Mouse (Mus musculus): ENCODE measurements around the gene Pi16. TPM values are rescaled to one million over a fixed set of nuclear protein-coding genes. Genes with fewer than 3 reads are reported as not detected.
A peak's percentile ranks its signal among the peaks of the same experiment; 100 is the strongest.

The Pi16 gene
- polyA plus RNA-seq, 1 experiment from 2014 or later, result 0.34 TPM

DNA sequence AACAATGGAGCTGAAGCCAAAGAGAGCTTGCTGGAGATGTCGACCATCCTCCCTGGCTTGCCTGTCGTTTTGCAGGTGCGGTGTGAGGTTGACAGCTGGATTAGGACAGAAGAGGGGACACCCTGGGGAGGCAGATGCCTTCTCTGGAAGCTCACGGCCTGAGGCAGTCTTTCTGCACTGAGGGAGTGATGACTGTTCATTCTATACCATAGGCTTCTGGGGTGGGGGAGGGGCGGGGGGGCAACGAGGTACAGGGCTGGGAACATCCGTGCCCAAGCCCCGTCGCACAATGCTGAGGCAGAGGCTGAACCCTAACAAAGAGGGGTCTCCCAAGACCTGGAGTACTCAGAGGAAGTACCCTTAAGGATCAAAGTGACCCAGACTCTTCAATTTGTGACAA, 39.4 kb downstream of the Pi16 start:
- 23% methylated on average over 9 of the region's 9 CpGs for WGBS
- peak overlapping the region; percentile 42 for H3K4me3 ChIP-seq
- peaks cover 40% of the 10 kb centered on the region for H3K4me1 ChIP-seq
- H3K27ac ChIP-seq, result peak overlapping the region; percentile 81
- no peaks in the 10 kb centered on the region for H3K9me3 ChIP-seq (replicated peaks)
- no peaks in the 10 kb centered on the region for H3K27me3 ChIP-seq (ENCODE audit: low read depth, poor library complexity, severe bottlenecking)
- DNase-seq (ENCODE audit: low spot score), result no peak
- H3K36me3 ChIP-seq, result no peaks in the 10 kb centered on the region

DNA sequence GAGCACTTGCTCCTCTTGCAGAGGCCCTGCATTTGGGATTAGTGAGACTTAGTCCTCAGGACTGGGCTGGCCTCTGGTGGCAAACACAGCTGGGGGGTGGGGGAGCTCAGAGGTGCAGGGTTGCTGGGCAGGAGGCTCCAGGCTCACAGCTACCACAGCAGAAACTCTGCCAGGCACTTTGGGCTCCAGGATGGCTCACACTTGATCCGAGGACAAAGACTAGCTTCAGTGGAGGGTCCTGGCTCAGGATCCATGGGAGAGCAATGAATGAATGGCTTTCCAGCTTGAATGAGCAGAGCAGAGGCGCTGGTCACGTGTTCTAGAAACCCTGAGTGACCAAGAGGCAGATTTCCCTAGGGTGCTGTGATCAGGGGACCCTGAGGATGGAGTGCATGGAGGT, 41.4 kb downstream of the Pi16 start:
- Histone ChIP-seq H3K9me3 (replicated peaks) (no peaks in the 10 kb centered on the region), H3K27me3 (ENCODE audit: low read depth, poor library complexity, severe bottlenecking) (no peaks in the 10 kb centered on the region), H3K4me3 (no peak overlapping the region), H3K4me1 (peaks cover 40% of the 10 kb centered on the region), H3K36me3 (no peaks in the 10 kb centered on the region), H3K27ac (no peak overlapping the region)
- DNase-seq (ENCODE audit: low spot score), result no peak
- 64% methylated on average over 3 of the region's 3 CpGs for WGBS

DNA sequence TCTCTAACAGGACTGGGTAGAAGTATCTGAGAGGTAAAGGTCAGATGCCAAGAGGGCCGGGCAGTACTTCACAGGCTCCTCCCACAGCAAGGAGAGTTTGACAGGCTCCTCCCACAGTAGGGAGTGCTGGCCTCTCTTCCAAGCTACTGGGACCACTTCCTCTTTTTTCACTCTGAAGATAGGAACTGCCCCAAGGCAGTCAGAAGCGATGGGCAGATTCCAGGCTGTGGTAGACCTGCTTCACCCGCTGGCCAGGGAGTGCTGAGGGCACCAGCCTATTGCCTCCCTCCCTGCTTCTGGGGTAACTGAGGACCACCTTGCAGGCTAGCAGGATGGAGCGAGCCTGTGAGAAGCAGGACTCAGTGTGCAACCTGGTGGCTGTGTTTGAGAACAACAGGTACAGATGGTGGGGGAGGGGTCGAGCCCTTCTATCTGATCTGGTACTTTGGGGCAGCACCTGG, 43.3 kb downstream of the Pi16 start, which contains the start of gene Fgd2:
Gene Fgd2 (plus strand): TSS at position 154 of the 461 bp plus-strand sequence.
- no peak within 1 kb of the TSS for H3K4me3 ChIP-seq
- peaks cover 31% of the 10 kb centered on the region for H3K4me1 ChIP-seq
- H3K27me3 ChIP-seq (ENCODE audit: low read depth, poor library complexity, severe bottlenecking), result no peaks in the 10 kb centered on the region
- H3K27ac ChIP-seq, result 0 out of 2 replicates have a peak within 1 kb of the TSS, but pooled peaks have one; percentile 27
- no peak for DNase-seq (ENCODE audit: low spot score)
- 24% methylated on average over 5 of the region's 5 CpGs for WGBS
- H3K9me3 ChIP-seq (replicated peaks), result no peaks in the 10 kb centered on the region
- H3K36me3 ChIP-seq, result no peaks in the 10 kb centered on the region

DNA sequence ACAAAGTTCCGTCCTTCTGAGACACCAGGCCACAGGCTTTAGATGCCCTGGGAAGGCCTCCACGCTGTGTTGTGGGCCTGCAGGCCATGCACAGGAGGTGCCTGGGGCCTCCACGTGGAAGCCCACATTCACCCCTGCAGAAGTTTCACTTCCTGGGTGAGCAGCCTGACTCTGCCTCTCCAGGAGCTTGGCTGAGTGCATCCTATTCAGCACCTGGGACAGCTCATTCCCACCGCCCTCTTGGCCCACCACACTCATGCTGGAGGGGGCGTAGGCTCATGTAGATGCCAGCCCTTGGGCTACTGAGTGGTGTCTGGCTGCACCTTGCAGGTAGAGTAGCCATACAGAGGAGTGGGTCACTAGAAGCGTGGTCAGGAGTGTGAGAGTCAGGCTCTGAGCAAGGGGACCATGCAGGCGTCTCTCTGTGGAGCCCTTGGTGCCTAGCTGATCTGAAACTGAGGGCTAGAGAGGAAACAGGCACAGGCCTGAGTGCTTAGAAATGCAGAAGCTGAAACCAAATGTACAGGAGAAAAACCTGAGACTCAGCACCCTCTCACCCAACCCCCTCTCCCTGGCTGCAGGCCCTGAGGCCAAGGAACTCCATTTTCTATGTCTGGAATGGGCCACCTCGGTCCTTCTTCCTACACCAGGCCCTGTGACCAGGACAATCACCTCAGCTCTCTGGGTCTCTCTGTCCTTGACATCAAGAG, 44.7 kb downstream of the Pi16 start:
- Histone ChIP-seq H3K27ac (no peak overlapping the region), H3K27me3 (ENCODE audit: low read depth, poor library complexity, severe bottlenecking) (no peaks in the 10 kb centered on the region), H3K9me3 (replicated peaks) (no peaks in the 10 kb centered on the region), H3K4me3 (no peak overlapping the region), H3K36me3 (no peaks in the 10 kb centered on the region), H3K4me1 (peaks cover 18% of the 10 kb centered on the region)
- WGBS, result 52% methylated on average over 8 of the region's 8 CpGs
- peak; percentile 62 for DNase-seq (ENCODE audit: low spot score)

- peaks cover 15% of the 10 kb centered on the region for H3K4me1 ChIP-seq
- 82% methylated on average over 8 of the region's 8 CpGs for WGBS
- H3K4me3 ChIP-seq, result no peak overlapping the region
- no peak overlapping the region for H3K27ac ChIP-seq
- H3K36me3 ChIP-seq, result no peaks in the 10 kb centered on the region
- no peak for DNase-seq (ENCODE audit: low spot score)
- no peaks in the 10 kb centered on the region for H3K9me3 ChIP-seq (replicated peaks)
- peaks cover 8% of the 10 kb centered on the region; the same call in 1 of the 2 replicates for H3K27me3 ChIP-seq (ENCODE audit: low read depth, poor library complexity, severe bottlenecking)
Measured at GRCm38 (mm10) chr17:29363109-29363508, 45.6 kb downstream of the Pi16 start.

GRCm38 (mm10) chr17:29365105-29365621, 47.7 kb downstream of the Pi16 start:
- H3K36me3 ChIP-seq, result no peaks in the 10 kb centered on the region
- 88% methylated on average over 13 of the region's 13 CpGs for WGBS

GRCm38 (mm10) chr17:29368726-29369125, 51.2 kb downstream of the Pi16 start:
- Histone ChIP-seq H3K36me3 (no peaks in the 10 kb centered on the region), H3K27me3 (ENCODE audit: low read depth, poor library complexity, severe bottlenecking) (peaks cover 27% of the 10 kb centered on the region), H3K9me3 (replicated peaks) (no peaks in the 10 kb centered on the region), H3K27ac (0 out of 2 replicates have a peak overlapping the region, but pooled peaks have one; percentile 19), H3K4me1 (peaks cover 10% of the 10 kb centered on the region; the same call in 1 of the 2 replicates), H3K4me3 (no peak overlapping the region; the same call in 1 of the 2 replicates)
- 12% methylated on average over 7 of the region's 7 CpGs for WGBS
- no peak for DNase-seq (ENCODE audit: low spot score)

More at GRCm38 (mm10) chr17:29365105-29365621, 47.7 kb downstream of the Pi16 start:
- DNase-seq (ENCODE audit: low spot score), result no peak
- Histone ChIP-seq H3K27ac (no peak overlapping the region), H3K4me3 (no peak overlapping the region), H3K9me3 (replicated peaks) (no peaks in the 10 kb centered on the region), H3K27me3 (ENCODE audit: low read depth, poor library complexity, severe bottlenecking) (peaks cover 27% of the 10 kb centered on the region), H3K4me1 (peaks cover 22% of the 10 kb centered on the region)

GRCm38 (mm10) chr17:29370984-29371723, 53.7 kb downstream of the Pi16 start:
- Histone ChIP-seq H3K9me3 (replicated peaks) (no peaks in the 10 kb centered on the region), H3K36me3 (no peaks in the 10 kb centered on the region), H3K27ac (no peak overlapping the region), H3K27me3 (ENCODE audit: low read depth, poor library complexity, severe bottlenecking) (peaks cover 27% of the 10 kb centered on the region), H3K4me3 (no peak overlapping the region), H3K4me1 (peaks cover 10% of the 10 kb centered on the region; the same call in 1 of the 2 replicates)
- DNase-seq (ENCODE audit: low spot score), result peak; percentile 93
- 7% methylated on average over 5 of the region's 5 CpGs for WGBS

GRCm38 (mm10) chr17:29375871-29376270, 58.4 kb downstream of the Pi16 start:
- Histone ChIP-seq H3K4me3 (no peak overlapping the region), H3K36me3 (no peaks in the 10 kb centered on the region), H3K4me1 (0 out of 2 replicates have a peak, but pooled peaks cover under 1% of the 10 kb centered on the region), H3K27me3 (ENCODE audit: low read depth, poor library complexity, severe bottlenecking) (no peaks in the 10 kb centered on the region), H3K27ac (no peak overlapping the region), H3K9me3 (replicated peaks) (no peaks in the 10 kb centered on the region)
- WGBS, result 86% methylated on average over 10 of the region's 10 CpGs
- DNase-seq (ENCODE audit: low spot score), result no peak

GRCm38 (mm10) chr17:29378056-29378455, 60.6 kb downstream of the Pi16 start:
- no peaks in the 10 kb centered on the region for H3K27me3 ChIP-seq (ENCODE audit: low read depth, poor library complexity, severe bottlenecking)
- H3K36me3 ChIP-seq, result no peaks in the 10 kb centered on the region
- H3K9me3 ChIP-seq (replicated peaks), result no peaks in the 10 kb centered on the region
- H3K27ac ChIP-seq, result no peak overlapping the region
- no peaks in the 10 kb centered on the region for H3K4me1 ChIP-seq
- no peak overlapping the region for H3K4me3 ChIP-seq
- WGBS, result 72% methylated on average over 8 of the region's 8 CpGs
- no peak for DNase-seq (ENCODE audit: low spot score)

Data from limb, embryonic 10.5 days (tissue).